Comparison of ENCODE assay signal across 31 mouse cellular contexts in genomic region chr6:122345731-122346130, GRCm38 (mm10). TPM values are rescaled to one million over a fixed set of nuclear protein-coding genes. Genes with fewer than 3 reads are reported as not detected.
DNase-seq lines count a peak whose midpoint lies in the region; ATAC-seq and TF ChIP-seq lines count a peak whose summit lies in the region.
"Had no signal": no experiment of that assay in that cellular context is flagged by ENCODE, and none has a peak within 500 bp of the region (broad histone marks: within the 10 kb centered on the region; RNA-seq: fewer than 3 reads in every experiment).

No protein-coding gene starts in this region.

- no peaks in the 10 kb centered on the region for H3K27me3 ChIP-seq in heart, embryonic 10.5 days (ENCODE audit: insufficient read depth, poor library complexity, severe bottlenecking)
- no peaks in the 10 kb centered on the region for H3K27me3 ChIP-seq in intestine, postnatal 0 days (replicated peaks; ENCODE audit: control insufficient read depth, insufficient read depth, low read length)
- H3K27me3 ChIP-seq in intestine, embryonic 15.5 days (replicated peaks), result no peaks in the 10 kb centered on the region
- H3K27me3 ChIP-seq in ES-Bruce4 (ENCODE audit: control insufficient read depth, insufficient read depth, low read length, poor library complexity, severe bottlenecking), result no peaks in the 10 kb centered on the region
- H3K27me3 ChIP-seq in heart, postnatal 0 days (ENCODE audit: control insufficient read depth, insufficient read depth, low read length), result no peaks in the 10 kb centered on the region
- H3K27me3 ChIP-seq: embryonic facial prominence, embryonic 15.5 days; forebrain, embryonic 12.5 days; hindbrain, embryonic 13.5 days; kidney, embryonic 15.5 days; limb, embryonic 12.5 days; neural tube, embryonic 12.5 days had no signal

- no peaks in the 10 kb centered on the region for H3K36me3 ChIP-seq in heart, embryonic 10.5 days
- no peaks in the 10 kb centered on the region for H3K36me3 ChIP-seq in intestine, postnatal 0 days (ENCODE audit: control insufficient read depth, insufficient read depth)
- H3K36me3 ChIP-seq in intestine, embryonic 15.5 days, result no peaks in the 10 kb centered on the region
- H3K36me3 ChIP-seq in ES-Bruce4 (ENCODE audit: control insufficient read depth, insufficient read depth, low read length, poor library complexity, severe bottlenecking), result no peaks in the 10 kb centered on the region
- H3K36me3 ChIP-seq in heart, postnatal 0 days (replicated peaks; ENCODE audit: control insufficient read depth, insufficient read depth, low read length), result no peaks in the 10 kb centered on the region
- H3K36me3 ChIP-seq: embryonic facial prominence, embryonic 15.5 days; forebrain, embryonic 12.5 days; hindbrain, embryonic 13.5 days; kidney, embryonic 15.5 days; limb, embryonic 12.5 days; neural tube, embryonic 12.5 days had no signal

- peak; percentile 64; the same call in 1 of the 2 replicates for TF ChIP-seq EP300 in ES-Bruce4 (IDR thresholded peaks at IDR 0.05; ENCODE audit: insufficient read depth, low read depth, low read length)
- TF ChIP-seq EP300 in heart, postnatal 0 days (IDR thresholded peaks at IDR 0.05; ENCODE audit: low read depth), result no peak

- no peak overlapping the region for H3K9ac ChIP-seq in intestine, postnatal 0 days (ENCODE audit: low read depth, low read length)
- no peak overlapping the region for H3K9ac ChIP-seq in intestine, embryonic 15.5 days
- peak overlapping the region; percentile 57 for H3K9ac ChIP-seq in ES-Bruce4 (ENCODE audit: low read depth, poor library complexity, severe bottlenecking)
- no peak overlapping the region for H3K9ac ChIP-seq in heart, postnatal 0 days (replicated peaks; ENCODE audit: low read depth, low read length)
- H3K9ac ChIP-seq: embryonic facial prominence, embryonic 15.5 days; forebrain, embryonic 12.5 days; forebrain, postnatal 0 days; hindbrain, embryonic 13.5 days; kidney, embryonic 15.5 days; limb, embryonic 12.5 days; neural tube, embryonic 12.5 days had no signal

- no peaks in the 10 kb centered on the region for H3K9me3 ChIP-seq in heart, embryonic 10.5 days
- no peaks in the 10 kb centered on the region for H3K9me3 ChIP-seq in intestine, postnatal 0 days (ENCODE audit: control insufficient read depth)
- H3K9me3 ChIP-seq in intestine, embryonic 15.5 days, result no peaks in the 10 kb centered on the region
- no peaks in the 10 kb centered on the region for H3K9me3 ChIP-seq in ES-Bruce4 (replicated peaks; ENCODE audit: control insufficient read depth, insufficient read depth, low read length, poor library complexity, severe bottlenecking)
- no peaks in the 10 kb centered on the region for H3K9me3 ChIP-seq in heart, postnatal 0 days (replicated peaks; ENCODE audit: control insufficient read depth, low read length)
- H3K9me3 ChIP-seq: embryonic facial prominence, embryonic 15.5 days; forebrain, embryonic 12.5 days; hindbrain, embryonic 13.5 days; kidney, embryonic 15.5 days; limb, embryonic 12.5 days; neural tube, embryonic 12.5 days had no signal

- DNase-seq in heart, embryonic 10.5 days (ENCODE audit: low spot score), result peak; percentile 80
- no peak for DNase-seq in heart, adult 8-10 months (ENCODE audit: low spot score)
- peak; percentile 28 for DNase-seq in heart, postnatal 0 days (ENCODE audit: low spot score)
- DNase-seq in frontal cortex, postnatal 25 days (ENCODE audit: low spot score in 2 of 2), result no peak
- no peak for DNase-seq in lung, postnatal 14 days
- DNase-seq: adrenal gland, adult 2 months; adrenal gland, postnatal 36 days; cerebellum, adult 18-20 months; cerebellum, postnatal 14 days; forebrain, postnatal 0 days; gastrocnemius, postnatal 25 days; kidney, adult 18-20 months; kidney, postnatal 25 days; lung, adult 18-20 months; right cerebral cortex, adult 18-20 months; thymus, adult 18-20 months; thymus, postnatal 36 days had no signal

- 0 out of 2 replicates have a peak overlapping the region, but pooled peaks have one; percentile 12 for H3K4me3 ChIP-seq in heart, embryonic 10.5 days
- H3K4me3 ChIP-seq in intestine, postnatal 0 days (ENCODE audit: low read depth, low read length), result no peak overlapping the region
- no peak overlapping the region for H3K4me3 ChIP-seq in intestine, embryonic 15.5 days (replicated peaks)
- H3K4me3 ChIP-seq in ES-Bruce4 (ENCODE audit: low read depth, low read length), result no peak overlapping the region
- no peak overlapping the region for H3K4me3 ChIP-seq in heart, postnatal 0 days (ENCODE audit: low read depth, low read length)
- H3K4me3 ChIP-seq: embryonic facial prominence, embryonic 15.5 days; forebrain, embryonic 12.5 days; hindbrain, embryonic 13.5 days; kidney, embryonic 15.5 days; limb, embryonic 12.5 days; myocyte; neural tube, embryonic 12.5 days had no signal

- peak; percentile 51; the same call in 1 of the 2 replicates for ATAC-seq in intestine, postnatal 0 days
- no peak for ATAC-seq in intestine, embryonic 15.5 days
- ATAC-seq in heart, postnatal 0 days (ENCODE audit: insufficient read depth, low read depth), result peak; percentile 55; the same call in 1 of the 2 replicates
- ATAC-seq: activated CD4-positive, CD25-positive, alpha-beta regulatory T cell, adult 4 months; forebrain, postnatal 0 days; lung, postnatal 0 days had no signal

- no peak overlapping the region for H3K4me2 ChIP-seq in intestine, postnatal 0 days (replicated peaks; ENCODE audit: low read depth)
- no peak overlapping the region for H3K4me2 ChIP-seq in intestine, embryonic 15.5 days (replicated peaks)
- H3K4me2 ChIP-seq in heart, postnatal 0 days (ENCODE audit: low read depth, low read length), result no peak overlapping the region
- H3K4me2 ChIP-seq: embryonic facial prominence, embryonic 15.5 days; forebrain, embryonic 12.5 days; hindbrain, embryonic 13.5 days; kidney, embryonic 15.5 days; limb, embryonic 12.5 days; liver, embryonic 11.5 days; neural tube, embryonic 12.5 days had no signal

- H3K4me1 ChIP-seq in heart, embryonic 10.5 days, result peaks cover 30% of the 10 kb centered on the region
- H3K4me1 ChIP-seq in intestine, postnatal 0 days (replicated peaks; ENCODE audit: control insufficient read depth, insufficient read depth, low read length), result no peaks in the 10 kb centered on the region
- H3K4me1 ChIP-seq in intestine, embryonic 15.5 days (replicated peaks), result no peaks in the 10 kb centered on the region; the same call in 1 of the 2 replicates
- H3K4me1 ChIP-seq in ES-Bruce4 (ENCODE audit: control insufficient read depth, insufficient read depth, low read length), result no peaks in the 10 kb centered on the region
- peaks cover 10% of the 10 kb centered on the region for H3K4me1 ChIP-seq in heart, postnatal 0 days (ENCODE audit: control insufficient read depth, insufficient read depth)

- peak overlapping the region; percentile 70; the same call in 1 of the 2 replicates for H3K27ac ChIP-seq in heart, embryonic 10.5 days
- no peak overlapping the region for H3K27ac ChIP-seq in intestine, postnatal 0 days (ENCODE audit: low read depth, low read length)
- H3K27ac ChIP-seq in intestine, embryonic 15.5 days, result no peak overlapping the region
- H3K27ac ChIP-seq in ES-Bruce4 (ENCODE audit: insufficient read depth, low read length), result peak overlapping the region; percentile 86
- no peak overlapping the region for H3K27ac ChIP-seq in heart, postnatal 0 days (ENCODE audit: low read depth)
- H3K27ac ChIP-seq: embryonic facial prominence, embryonic 15.5 days; forebrain, embryonic 12.5 days; hindbrain, embryonic 13.5 days; limb, embryonic 12.5 days; macrophage; neural tube, embryonic 12.5 days had no signal

- 29% methylated on average over 6 of the region's 6 CpGs for WGBS in heart, embryonic 10.5 days
- 57% methylated on average over 6 of the region's 6 CpGs for WGBS in intestine, postnatal 0 days
- 63% methylated on average over 6 of the region's 6 CpGs for WGBS in intestine, embryonic 15.5 days
- WGBS in heart, postnatal 0 days, result 31% methylated on average over 6 of the region's 6 CpGs

- no peak for TF ChIP-seq CTCF in intestine, postnatal 0 days (IDR thresholded peaks at IDR 0.05; ENCODE audit: low read depth)
- TF ChIP-seq CTCF in ES-Bruce4 (IDR thresholded peaks at IDR 0.05; ENCODE audit: low read depth, low read length), result no peak
- no peak for TF ChIP-seq CTCF in heart, postnatal 0 days (IDR thresholded peaks at IDR 0.05; ENCODE audit: low read depth)

- TF ChIP-seq POLR2A in ES-Bruce4 (IDR thresholded peaks at IDR 0.05; ENCODE audit: insufficient read depth, low read length), result no peak

RNA-seq across cellular contexts. Expression of gene Phc1, which starts 5.4 kb away (rescaled TPM):
- polyA plus RNA-seq in heart, embryonic 10.5 days (2016; fragmentation: Nextera tagmentation; extraction: Ambion mirVana), result 15.9 and 21.8 TPM in 2 replicates
- 10 to 100 TPM; 15.8 to 22.7 (median 20.1) TPM for total RNA-seq in heart, adult 8-10 months (2022)
- 3.3 and 3.5 TPM in 2 replicates for polyA plus RNA-seq in intestine, postnatal 0 days (2015; fragmentation: Nextera tagmentation; extraction: Ambion mirVana)
- 9.3 and 10.1 TPM in 2 replicates for polyA plus RNA-seq in intestine, embryonic 15.5 days (2015; fragmentation: Nextera tagmentation; extraction: Ambion mirVana)
- 206 and 226 TPM in 2 replicates for polyA plus RNA-seq in ES-Bruce4 (2011; ENCODE audit: insufficient read depth, insufficient read length, low read depth, missing spikeins)
- total RNA-seq in heart, postnatal 0 days (2014; rRNA removed; ENCODE audit: low replicate concordance), result 19.6 TPM in 2 replicates
- 4.3 and 4.6 TPM in 2 replicates for polyA plus RNA-seq in heart, postnatal 0 days (2015; fragmentation: Nextera tagmentation; extraction: Ambion mirVana)

RNA-seq across cellular contexts. Expression of gene M6pr, which starts 37.2 kb away (rescaled TPM):
- polyA plus RNA-seq in heart, embryonic 10.5 days (2016; fragmentation: Nextera tagmentation; extraction: Ambion mirVana), result 98.0 and 102 TPM in 2 replicates
- total RNA-seq in heart, adult 8-10 months (2022), result 10 to 100 TPM; 43.1 to 44.9 (median 44.1) TPM
- 91.7 and 92.2 TPM in 2 replicates for polyA plus RNA-seq in intestine, postnatal 0 days (2015; fragmentation: Nextera tagmentation; extraction: Ambion mirVana)
- 132 and 134 TPM in 2 replicates for polyA plus RNA-seq in intestine, embryonic 15.5 days (2015; fragmentation: Nextera tagmentation; extraction: Ambion mirVana)
- polyA plus RNA-seq in ES-Bruce4 (2011; ENCODE audit: insufficient read depth, insufficient read length, low read depth, missing spikeins), result 98.5 and 104 TPM in 2 replicates
- 55.9 and 58.4 TPM in 2 replicates for total RNA-seq in heart, postnatal 0 days (2014; rRNA removed; ENCODE audit: low replicate concordance)
- 52.2 and 52.9 TPM in 2 replicates for polyA plus RNA-seq in heart, postnatal 0 days (2015; fragmentation: Nextera tagmentation; extraction: Ambion mirVana)

Comparison
In these comparisons a context has a peak if more than half of its experiments do, and no peak if none do; other contexts are left out.
1. DNase-seq: peak in heart, embryonic 10.5 days (single experiment) and heart, postnatal 0 days (single experiment); none in heart, adult 8-10 months (single experiment), frontal cortex, postnatal 25 days (0 of 2) and lung, postnatal 14 days (single experiment).
2. H3K27ac ChIP-seq: peak in heart, embryonic 10.5 days (single experiment) and ES-Bruce4 (single experiment); none in intestine, postnatal 0 days (single experiment), intestine, embryonic 15.5 days (single experiment) and heart, postnatal 0 days (single experiment).